Mouse (Mus musculus): Measurements from ENCODE around the gene Rsad1.

The Rsad1 gene

DNA sequence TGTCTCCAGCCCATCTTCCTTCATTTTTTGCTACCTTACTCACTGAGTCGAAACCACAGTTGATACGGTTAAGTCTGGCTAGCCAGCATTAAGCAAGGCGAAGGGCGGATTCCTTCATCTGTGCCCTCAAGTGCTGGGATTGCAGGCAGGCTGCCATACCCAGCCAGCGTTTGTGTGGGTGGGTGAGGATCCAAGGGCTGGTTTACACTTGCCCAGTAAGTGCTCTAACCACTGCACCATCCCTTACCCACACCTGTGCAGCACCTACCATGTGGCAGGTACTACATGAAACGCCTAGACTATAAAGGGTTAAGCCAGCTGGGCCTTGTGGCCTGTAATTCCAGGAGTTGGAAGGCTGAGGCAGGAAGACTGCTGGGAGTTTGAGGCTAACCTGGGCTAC is 1.8 kb downstream of the Rsad1 start:
- DNase-seq: peak; percentile 58

DNA sequence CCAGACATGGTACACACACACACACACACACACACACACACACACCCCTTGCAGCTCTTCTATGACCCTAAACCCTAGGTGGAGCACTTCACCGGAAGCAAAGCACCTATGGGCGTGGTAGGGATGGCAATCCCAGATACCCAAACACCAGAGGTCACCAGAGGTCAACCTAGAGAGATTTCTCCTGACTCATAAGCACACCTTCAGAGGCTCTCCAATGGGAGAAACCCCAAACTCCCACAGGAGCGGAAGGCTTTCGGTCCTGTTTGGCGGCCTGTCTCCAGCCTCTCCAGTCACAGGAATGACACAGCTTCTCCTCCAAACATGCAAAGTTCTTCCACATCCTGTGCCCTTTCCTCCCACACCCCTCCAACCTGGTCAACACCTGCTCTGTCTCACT is 2.7 kb downstream of the Rsad1 start:
- DNase-seq: peak; percentile 41

DNA sequence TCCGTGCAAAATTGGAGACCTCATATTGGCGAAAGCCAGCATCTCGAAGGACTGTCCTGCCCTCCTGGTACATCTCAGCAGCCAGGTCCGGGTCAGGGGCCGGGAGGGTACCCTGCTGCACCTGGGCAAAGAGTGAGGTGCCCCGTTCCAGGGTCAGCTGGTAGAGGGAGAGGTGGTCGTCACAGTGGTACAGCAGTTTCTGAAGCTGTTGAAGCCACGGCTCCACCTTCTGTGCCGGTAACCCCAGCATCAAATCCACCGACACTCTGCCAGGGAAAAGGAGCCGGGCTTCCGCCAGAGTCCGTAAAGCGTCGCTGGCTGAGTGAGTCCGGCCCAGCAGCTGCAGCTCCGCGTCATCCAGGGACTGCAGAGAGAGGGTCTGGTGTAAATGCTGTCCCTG is 4.6 kb downstream of the Rsad1 start:
- DNase-seq: peak; percentile 53

DNA sequence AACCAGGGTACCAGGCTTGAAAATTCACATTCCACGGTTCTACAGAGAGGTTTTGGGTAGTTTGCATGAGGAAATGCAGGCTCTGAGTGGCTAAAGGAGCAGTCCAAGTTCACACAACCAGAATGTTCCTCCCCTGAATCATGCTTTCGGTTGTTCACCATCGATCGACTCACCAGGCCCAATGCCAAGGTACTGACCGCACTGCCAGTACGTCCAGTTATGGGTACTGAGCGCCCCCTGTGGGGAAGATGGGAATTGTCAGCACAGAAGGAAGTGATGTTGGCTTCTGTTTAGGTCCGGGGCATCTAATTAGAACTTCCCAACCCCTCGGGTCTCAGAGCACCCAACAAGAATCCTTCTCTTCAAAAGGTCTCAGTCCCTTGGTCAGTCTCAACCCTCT is 5.1 kb downstream of the Rsad1 start:
- peak; percentile 93 for DNase-seq

DNA sequence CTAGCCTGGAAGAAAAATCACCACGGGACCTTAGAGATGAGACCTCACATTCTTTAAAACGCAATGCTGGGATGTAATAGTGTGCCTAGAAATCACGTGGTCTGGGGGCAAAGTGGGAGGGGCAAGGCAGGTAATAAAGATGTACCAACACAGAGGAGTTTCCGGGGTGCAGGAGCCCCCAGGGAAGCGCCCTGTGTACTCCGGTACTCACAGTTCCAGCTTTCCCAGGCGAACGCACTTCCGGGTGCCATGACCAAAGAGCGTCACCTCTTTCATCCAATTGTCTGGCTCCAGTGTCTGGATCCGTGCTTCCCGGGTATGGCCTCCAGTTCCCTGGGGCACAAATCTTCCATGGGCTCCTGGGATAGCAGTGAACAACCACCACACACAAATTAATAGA is 5.7 kb downstream of the Rsad1 start:
- peak; percentile 38 for DNase-seq

DNA sequence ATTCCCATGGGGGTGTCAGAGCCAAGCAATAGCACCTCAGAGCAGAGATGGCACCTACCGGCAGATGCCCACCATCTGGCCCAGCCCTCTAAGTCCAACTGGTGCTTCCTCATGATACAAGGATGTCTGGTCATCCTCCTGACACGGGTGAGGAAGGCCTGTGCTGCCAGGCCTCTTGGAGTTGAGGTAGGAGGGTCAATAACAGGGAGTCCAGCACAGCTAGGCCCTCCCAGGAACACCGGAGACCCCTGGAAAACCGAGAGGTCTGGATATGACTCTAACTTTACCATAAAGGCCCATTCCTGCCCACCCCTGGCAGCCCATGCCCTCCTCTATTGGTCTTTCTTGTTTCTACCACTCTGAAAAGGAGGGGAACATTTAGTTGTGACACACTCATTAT is 6.7 kb downstream of the Rsad1 start:
- no peak for DNase-seq

DNA sequence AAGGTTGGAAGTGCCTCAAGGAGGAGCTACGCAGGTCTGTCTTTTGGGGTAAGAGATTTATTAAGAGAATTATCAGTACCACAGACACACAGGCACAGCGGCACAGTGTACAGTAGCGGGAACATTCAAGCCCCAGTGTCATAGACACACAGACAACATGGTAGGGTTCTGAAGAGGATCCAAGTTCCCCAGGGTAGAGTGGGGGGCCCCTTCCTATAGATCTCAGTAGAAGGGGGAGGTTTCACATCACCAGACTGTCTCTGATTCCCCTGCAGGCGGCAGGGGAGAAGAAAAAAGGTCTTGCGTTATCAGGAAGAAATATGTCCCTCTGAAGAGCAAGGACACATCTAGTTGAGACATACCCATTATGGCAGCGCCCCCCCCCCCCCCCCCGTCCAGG is 9.3 kb downstream of the Rsad1 start:
- no peak for DNase-seq

DNA sequence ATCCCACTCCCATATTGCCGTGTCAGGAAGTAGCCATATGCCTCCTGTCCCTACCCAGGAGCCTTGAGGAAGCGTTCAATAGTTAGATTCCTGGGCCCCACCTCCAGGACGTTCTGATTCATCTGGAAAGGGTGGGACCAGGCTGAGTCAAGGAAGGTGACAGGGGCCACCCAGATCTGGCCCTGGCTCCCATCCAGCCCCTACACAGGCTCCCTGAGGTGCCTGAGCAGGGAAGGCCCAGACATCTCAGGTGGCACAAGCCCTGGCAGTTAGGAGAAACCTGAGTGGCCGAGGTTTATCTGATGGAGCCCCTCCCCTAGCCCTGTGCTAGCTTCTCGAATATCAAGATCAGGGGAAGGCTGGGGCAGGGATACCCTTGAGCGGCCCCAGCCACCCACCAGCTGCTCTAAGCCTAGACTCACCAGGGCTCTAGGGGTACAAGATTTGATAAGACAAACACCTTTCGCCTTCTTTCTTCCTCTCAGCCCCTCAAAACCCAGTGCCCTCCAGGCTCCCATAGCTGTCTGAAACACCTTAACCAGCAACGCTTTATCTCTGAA is 10.2 kb downstream of the Rsad1 start:
- DNase-seq: no peak

DNA sequence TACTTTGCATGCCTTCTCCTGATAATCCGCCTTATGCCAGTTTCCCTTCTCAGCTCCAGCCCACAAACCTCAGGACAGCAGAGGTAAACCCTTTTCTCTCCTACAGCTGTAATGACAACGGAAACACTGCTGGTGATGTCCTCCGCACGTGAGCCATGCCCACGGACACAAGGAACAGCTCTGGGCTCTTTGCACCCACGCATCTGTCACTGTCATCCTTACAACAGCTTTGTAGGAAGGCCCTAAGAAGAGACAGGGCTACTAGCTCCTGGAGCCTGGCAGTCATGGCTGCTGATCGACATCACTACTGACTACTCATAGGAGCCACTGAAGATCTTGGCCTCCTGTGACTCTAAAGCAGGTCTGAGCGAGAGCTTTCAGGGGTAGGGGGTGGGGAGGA is 15.9 kb downstream of the Rsad1 start:
- no peak for DNase-seq

DNA sequence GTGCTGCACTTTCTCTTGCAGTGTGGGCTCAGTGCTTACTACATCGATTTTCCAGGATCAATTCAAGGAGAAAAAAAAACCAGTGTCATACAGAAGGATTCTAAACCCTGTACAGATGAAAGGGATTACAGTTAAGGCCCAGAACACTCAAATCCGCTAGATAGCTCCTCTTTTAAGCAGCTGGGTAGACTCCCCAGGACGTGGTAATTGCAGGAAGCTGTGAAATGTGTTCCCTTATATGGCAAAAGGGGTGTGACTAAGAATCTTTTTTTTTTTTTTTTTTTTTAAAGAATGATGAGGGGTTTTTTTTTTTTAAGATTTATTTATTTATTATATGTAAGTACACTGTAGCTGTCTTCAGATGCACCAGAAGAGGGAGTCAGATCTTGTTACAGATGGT is 20.2 kb downstream of the Rsad1 start:
- DNase-seq: no peak

DNA sequence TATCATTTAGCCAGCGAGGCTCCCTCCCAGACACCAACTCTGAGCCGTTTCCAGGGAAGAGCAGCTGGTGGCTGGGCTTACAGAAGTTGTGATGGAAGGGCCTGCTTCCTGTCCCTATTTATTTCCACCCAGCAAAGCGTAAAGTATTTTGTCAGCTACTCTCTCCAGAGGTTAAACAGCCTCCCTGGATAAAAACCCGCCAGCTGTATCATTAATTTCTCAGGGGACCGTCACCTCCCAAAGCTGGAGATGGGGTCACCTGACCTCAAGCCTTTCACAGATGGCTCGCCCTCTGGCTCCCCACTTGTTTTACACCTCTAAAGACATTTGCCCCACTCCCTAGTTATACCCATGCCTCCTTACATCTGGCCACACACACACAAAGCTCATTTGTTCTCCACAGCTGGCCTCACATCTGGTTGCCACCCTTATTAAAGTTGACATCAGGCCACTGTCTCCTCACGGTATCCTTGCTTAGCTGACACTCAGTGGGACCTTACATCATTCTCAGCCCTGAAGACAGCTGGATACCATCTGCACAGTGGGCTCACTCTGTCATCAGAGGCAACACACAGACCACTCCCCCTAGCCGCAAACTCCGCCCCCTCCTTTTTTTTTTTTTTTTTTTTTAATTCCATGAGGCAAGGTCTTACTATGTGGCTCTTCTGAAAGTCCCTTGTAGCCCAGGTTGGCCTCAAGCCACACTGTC is 22.7 kb downstream of the Rsad1 start:
- no peak for DNase-seq

DNA sequence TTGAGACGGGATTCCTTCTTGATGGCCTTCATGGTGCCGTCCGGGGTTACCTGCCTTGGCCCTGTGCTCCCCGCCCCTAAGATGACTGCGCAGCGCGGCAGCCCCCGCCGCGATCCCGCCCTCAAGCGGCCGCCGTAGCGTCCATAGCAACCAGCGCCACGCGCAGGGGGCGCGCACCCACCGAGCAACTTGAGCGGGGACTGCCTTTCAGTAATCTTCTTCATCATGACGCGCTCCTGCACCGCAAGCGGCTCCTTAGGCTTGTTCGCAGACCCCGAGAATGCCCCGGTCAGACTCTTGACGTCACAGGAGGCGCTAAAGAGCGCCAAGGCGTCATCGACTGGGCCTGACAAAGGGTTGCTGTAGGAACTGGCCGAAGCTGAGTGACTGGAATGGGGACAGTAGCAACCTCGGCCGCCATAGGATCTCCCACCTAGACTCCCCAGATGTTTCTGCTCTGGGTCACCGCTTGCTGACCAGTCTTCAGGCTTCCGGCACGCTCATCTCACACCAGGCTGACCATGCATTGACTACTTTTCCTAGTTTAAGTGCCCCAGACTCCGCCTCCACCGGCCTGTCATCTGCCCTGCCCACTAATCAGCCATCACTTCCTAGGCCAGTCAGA is 27.7 kb downstream of the Rsad1 start, which contains the start of gene Mycbpap:
Gene Mycbpap (minus strand): TSS at position 524 of the 625 bp plus-strand sequence.
- DNase-seq: peak; percentile 69

DNA sequence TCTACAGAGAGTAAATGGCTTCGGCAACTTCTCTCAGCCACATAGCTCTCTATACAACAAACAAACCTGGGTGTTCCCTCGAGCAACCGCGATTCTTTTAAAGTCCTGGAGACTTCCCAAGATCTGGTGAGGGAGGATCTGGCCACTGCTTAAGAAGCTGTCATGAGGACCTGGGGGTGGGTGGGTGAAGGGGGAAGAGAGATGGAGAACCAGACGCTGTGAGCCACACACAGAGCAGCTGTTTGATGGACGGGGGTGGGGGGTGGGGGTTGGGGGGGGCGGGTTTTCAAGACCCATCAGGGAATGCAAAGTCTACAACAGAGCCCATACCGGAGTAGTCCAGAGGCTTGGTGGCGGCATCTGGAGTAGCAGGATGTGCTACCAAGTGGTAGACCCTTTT is 35.6 kb downstream of the Rsad1 start:
- no peak for DNase-seq

DNA sequence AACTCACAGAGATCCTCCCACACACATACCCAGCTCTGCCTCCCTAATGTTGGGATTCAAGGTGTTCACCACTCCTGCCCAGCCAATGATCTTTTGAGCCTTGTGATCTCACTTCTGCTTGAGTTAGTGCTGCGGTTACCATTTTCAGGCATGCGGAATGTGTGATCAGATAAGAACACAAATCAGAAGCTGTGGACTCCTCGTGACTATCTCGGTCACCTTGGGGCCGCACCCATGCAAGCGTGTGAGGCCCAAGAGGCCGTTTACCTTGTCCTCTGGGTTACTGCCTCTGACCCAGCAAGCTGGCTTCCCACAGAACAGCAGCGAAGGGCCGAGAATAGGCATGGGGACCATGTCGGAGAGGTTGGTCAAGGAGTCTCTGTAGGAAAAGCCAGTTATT is 40.1 kb downstream of the Rsad1 start:
- no peak for DNase-seq

DNA sequence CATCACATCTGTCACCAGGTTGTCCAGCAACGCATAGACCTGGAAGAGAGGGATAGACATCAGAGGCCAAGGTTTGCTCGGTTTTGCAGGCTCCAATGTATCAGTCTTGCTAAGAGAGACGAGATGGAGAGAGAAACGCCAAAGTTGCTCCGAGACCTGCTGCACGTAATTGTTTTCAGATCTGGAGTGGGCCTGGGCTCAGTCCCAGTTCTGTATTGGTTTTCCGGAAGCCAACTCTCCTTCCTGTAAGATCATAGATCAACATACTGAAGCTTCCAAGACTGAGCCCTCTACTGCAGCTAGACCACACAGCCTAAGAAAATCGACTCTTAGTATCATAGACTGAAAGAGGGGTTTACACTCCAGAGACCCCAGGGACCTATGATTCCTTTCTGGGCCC is 47.6 kb downstream of the Rsad1 start:
- DNase-seq: no peak

DNA sequence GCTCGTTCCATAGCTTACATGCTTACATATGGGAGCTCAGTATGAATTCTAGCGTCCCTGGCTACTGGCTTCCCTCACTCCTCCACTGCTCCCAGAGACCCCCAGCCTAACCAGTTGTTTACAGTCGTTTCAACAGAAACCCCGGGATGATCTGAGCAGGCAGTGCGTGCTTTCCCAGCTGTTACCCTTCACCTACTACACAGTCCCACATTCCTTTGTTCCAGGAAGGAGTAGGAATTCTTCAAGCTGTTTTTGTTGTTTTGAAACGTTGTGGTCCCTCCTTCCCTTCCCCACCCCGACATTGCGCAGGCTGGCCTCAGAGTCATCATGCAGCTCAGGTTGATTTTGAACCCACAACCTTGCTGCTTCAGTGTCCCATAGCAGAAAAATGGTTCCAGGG is 48.7 kb downstream of the Rsad1 start:
- DNase-seq: no peak

DNA sequence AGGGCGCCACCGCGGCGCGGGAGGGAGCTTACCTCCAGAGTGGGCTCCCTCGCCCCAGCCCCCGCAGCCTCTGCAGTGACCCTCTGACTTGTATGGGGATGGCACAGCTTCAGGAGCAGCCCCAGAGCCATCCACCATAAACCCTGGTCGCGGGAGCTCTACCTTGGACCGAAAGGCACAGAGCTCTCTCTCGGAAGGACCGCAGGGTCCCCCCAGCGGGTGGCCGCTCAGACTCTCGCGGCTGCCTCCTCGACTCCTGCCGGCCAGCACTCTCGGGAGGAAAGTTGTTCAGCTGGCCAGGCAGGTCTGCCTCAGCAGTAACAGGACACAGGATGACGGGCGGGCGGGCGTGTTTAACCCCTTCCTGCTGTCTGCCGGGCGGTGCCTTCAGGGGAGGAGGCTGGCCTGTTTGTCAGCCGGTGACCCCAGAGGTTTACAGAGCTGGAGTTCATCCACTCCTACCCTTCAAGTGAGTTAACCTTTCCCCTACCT is 49.3 kb downstream of the Rsad1 start, which contains the start of gene Epn3:
Gene Epn3 (minus strand): TSS at position 314 of the 492 bp plus-strand sequence.
- DNase-seq: peak; percentile 74

DNA sequence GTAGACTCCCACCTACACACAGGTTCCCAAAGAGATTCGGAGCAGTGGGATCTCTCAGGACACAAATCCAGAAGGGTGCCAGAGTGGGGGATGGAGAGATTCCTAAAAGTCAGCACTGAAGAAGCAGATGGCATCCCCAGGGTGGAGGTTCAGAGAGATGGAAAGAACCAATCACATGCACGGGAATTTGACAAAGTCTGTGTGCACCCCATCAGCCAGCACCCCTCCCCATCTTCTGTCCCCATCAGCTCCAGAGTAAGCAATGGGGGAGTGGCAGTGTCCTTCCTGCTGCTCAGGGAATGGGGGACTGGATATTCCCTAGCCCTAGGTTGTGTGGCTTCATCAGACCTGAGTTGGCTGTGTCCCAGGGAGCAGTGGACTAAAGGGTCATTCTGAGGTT is 50.0 kb downstream of the Rsad1 start:
- DNase-seq: peak; percentile 92

DNA sequence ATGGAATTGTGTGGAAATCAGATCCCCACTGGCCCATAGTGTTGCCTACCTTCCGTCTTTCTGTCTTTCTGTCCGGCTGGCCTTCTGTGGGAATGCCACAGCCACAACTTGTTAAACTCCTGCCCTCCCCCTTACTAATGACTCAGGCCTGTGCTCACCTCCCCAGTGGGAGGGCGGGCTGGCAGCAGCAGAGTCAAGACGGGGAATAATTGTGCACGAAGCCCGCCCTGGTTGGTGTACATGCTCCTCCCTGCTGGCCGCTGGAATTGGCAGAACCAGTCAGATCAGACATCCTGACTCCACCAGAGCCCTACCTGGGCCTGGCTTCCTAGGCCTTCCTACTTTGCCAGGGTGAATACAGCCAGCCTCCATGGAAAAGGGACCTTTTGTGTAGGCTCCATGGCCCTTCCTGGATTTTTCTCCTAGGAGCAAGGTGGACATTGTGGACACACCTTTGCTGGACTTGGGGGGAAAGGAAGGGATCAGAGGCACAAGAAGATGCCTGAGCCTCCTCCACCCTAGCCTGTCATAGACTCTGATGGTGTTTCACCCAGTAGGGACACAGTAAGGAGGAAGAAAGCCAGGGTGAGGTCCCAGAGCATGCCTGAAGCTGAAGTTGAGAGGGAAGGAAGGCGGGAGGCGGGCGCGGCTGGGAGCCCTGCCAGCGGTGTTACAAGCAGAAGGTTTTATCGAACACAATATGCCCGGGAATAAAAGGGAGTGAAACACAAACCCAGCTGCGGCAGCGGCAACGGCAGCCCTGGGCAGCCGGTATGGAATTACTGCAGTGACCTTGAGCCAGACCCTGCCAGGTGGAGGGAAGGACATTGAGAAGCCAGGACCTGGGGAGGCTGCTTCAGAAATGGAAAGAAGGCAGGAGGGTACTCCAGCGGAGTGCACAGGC is 50.7 kb downstream of the Rsad1 start:
- peak; percentile 82 for DNase-seq

DNA sequence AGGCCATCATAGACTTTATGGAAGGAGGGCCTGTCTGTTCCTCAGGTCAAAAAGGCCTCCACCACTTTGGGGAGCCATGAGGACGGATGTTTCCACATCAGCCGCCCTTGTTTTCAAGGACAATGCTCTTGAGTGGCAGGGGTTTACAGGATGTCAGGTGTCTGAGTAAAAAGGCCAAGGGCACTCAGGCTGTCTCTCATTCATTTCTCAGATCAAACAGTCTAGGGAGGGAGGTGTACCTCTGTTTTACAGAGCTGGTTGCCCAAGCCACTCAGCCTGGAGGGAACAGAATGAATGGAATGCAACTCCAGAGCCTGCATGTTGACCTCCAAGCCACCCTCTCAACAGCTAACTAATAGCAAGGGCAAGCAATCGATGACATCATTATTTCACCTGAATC is 53.6 kb downstream of the Rsad1 start:
- no peak for DNase-seq

DNA sequence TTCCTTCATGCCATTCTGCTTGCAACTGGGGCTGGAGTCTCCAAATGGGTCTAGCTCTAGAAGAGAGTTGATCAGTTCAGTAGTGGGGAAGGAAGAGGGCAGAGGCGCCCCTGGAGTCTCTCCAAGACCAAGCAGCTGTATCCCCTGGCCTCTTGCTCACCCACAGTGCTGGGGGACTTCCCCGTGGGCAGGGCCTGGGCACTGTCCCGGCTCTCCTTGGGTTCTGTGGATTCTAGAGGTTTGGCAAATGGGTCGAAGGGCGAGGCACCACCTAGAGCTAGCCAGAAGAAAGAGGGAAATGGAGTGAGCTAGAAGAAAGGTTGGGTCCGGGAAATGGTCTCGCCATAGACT is 57.3 kb downstream of the Rsad1 start:
- peak; percentile 26 for DNase-seq

DNA sequence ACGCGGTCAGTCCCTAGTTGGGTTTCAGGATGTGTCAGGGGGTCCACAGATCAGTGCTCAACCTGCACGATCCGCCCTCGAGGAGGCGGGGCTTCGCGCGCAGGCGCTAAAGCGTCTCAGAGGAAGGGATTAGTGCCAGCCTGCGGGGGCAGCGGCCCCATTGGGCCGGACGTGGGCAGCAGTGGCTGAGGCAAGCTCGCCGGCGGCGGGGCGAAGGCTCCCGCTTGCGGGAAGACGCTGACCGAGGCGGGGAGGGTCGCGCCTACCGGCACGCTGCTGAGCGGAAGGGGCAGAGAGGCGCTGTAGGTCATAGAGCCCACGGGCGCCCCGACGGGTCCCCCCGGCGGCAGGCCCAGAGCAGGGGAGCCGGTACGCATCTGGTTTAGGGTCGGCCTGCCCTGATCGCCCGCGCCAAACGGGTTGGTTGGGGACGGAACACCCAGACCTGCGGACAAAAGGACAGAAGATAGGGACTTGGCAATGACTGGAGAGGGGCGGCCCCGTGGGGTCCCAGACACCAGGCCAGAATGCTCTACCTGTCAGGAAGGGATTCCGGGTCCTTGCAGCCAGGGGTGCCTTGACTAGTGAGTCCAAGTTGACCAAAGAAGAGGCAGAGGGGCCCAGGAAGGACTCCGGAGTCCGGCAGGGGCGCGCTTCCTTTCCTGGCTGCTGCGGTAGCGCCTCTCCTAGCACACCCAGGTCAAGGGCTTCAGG is 57.9 kb downstream of the Rsad1 start:
- DNase-seq: peak; percentile 43
